Mouse (Mus musculus): ENCODE results near the gene Dab1.

DNA sequence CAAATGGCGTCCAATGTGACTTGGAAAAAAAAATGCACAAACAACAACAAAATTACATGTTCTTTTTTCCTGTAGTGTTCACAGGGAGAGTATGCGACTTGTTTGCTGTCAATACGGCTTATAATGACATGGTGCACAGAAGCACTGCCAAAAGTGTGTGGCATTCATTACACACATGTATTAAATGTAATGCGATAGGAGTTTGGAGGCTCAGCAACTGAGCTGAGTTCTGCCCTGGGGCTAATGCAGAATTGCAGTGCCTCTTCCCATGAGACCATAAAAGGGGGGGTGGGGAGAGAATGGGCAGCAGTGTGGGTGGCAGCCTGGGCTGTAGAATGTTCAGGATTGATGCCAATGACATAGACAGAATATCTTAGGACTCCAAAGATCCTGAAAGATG is 259.7 kb downstream of the Dab1 start:
- no peak for TF ChIP-seq CTCF (IDR thresholded peaks at IDR 0.05; ENCODE audit: borderline replicate concordance, insufficient read depth, low read depth, low read length)
- no peak for TF ChIP-seq POLR2A (IDR thresholded peaks at IDR 0.05; ENCODE audit: borderline replicate concordance, insufficient read depth, low read length)
